Mouse (Mus musculus) CD4-positive, CD25-positive, alpha-beta regulatory T cell, adult 2 months (primary cell): ENCODE measurements around the gene Snai1.
A peak's percentile ranks its signal among the peaks of the same experiment; 100 is the strongest.

Source experiments
- DNase-seq: peaks from one replicate; pipeline ENCODE4 v3.0.0-alpha.2; 2012; ENCODE audit warnings: low read depth, low spot score

The Snai1 gene

GRCm38 (mm10) chr2:167537476-167538297, at the start of gene Snai1:
TSS of gene Snai1 (plus strand) at chr2:167538195.
- DNase-seq: peak; percentile 93

GRCm38 (mm10) chr2:167490813-167491525, 47.0 kb upstream of the Snai1 start:
- DNase-seq: no peak

- DNase-seq: peak; percentile 65
Measured at GRCm38 (mm10) chr2:167491757-167492708, 46.0 kb upstream of the Snai1 start, which contains the start of gene Rnf114. TSS of gene Rnf114 (plus strand) at chr2:167492645.

- peak; percentile 96 for DNase-seq
Measured at GRCm38 (mm10) chr2:167492713-167493636, 45.0 kb upstream of the Snai1 start, which contains the start of gene Spata2. TSS of gene Spata2 (minus strand) at chr2:167492887.

- peak; percentile 68 for DNase-seq
Measured at GRCm38 (mm10) chr2:167496437-167496836, 41.6 kb upstream of the Snai1 start.

- peak; percentile 86 for DNase-seq
Measured at GRCm38 (mm10) chr2:167497272-167497671, 40.7 kb upstream of the Snai1 start.

GRCm38 (mm10) chr2:167502554-167503252, 35.3 kb upstream of the Snai1 start:
- no peak for DNase-seq

GRCm38 (mm10) chr2:167503253-167503895, 34.6 kb upstream of the Snai1 start:
- peak; percentile 95 for DNase-seq

GRCm38 (mm10) chr2:167503896-167504349, 34.1 kb upstream of the Snai1 start:
- peak; percentile 64 for DNase-seq

- DNase-seq: peak; percentile 83
Measured at GRCm38 (mm10) chr2:167505127-167505526, 32.9 kb upstream of the Snai1 start.

GRCm38 (mm10) chr2:167506546-167507260, 31.3 kb upstream of the Snai1 start:
- no peak for DNase-seq

GRCm38 (mm10) chr2:167507719-167508385, 30.1 kb upstream of the Snai1 start:
- no peak for DNase-seq

GRCm38 (mm10) chr2:167508569-167508968, 29.4 kb upstream of the Snai1 start:
- no peak for DNase-seq

GRCm38 (mm10) chr2:167510485-167510884, 27.5 kb upstream of the Snai1 start:
- peak; percentile 29 for DNase-seq

- no peak for DNase-seq
Measured at GRCm38 (mm10) chr2:167512365-167512764, 25.6 kb upstream of the Snai1 start.

GRCm38 (mm10) chr2:167512970-167513369, 25.0 kb upstream of the Snai1 start:
- DNase-seq: peak; percentile 65

- DNase-seq: no peak
Measured at GRCm38 (mm10) chr2:167514641-167515040, 23.4 kb upstream of the Snai1 start.

- DNase-seq: no peak
Measured at GRCm38 (mm10) chr2:167515688-167516087, 22.3 kb upstream of the Snai1 start.
